13 mouse cellular contexts compared by ENCODE assay signal in the genomic region with DNA sequence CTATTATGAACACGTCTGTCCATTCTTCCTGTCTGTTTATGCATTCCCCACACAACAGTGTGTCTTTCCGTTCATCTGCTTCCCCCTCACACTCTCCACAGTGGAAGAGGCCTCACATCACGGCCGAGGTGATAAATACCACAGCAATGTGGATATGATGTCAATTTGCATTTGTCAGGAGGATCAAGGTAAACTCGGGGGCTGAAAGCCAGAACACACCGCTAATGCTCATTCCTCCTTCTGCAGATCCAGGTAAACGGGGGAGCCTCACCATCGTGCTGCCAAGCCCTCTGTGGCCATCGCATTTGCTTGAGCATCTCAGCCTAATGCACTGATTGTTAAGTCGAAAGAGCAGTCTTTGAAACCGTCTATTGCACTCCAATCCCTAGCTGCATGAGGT. TPM values are rescaled to one million over a fixed set of nuclear protein-coding genes. Genes with fewer than 3 reads are reported as not detected.
DNase-seq lines count a peak whose midpoint lies in the region; ATAC-seq and TF ChIP-seq lines count a peak whose summit lies in the region.
"Had no signal": no experiment of that assay in that cellular context is flagged by ENCODE, and none has a peak within 500 bp of the region (broad histone marks: within the 10 kb centered on the region; RNA-seq: fewer than 3 reads in every experiment).

No protein-coding gene starts in this region.

- peaks cover 24% of the 10 kb centered on the region; the same call in 1 of the 2 replicates for H3K27me3 ChIP-seq in heart, postnatal 0 days (ENCODE audit: control insufficient read depth, insufficient read depth, low read length)
- peaks cover 6% of the 10 kb centered on the region; the same call in 1 of the 2 replicates for H3K27me3 ChIP-seq in forebrain, embryonic 11.5 days (ENCODE audit: control insufficient read depth, insufficient read depth, low read length)
- H3K27me3 ChIP-seq in intestine, postnatal 0 days (replicated peaks; ENCODE audit: control insufficient read depth, insufficient read depth, low read length), result peaks cover 20% of the 10 kb centered on the region
- peaks cover 50% of the 10 kb centered on the region for H3K27me3 ChIP-seq in neural tube, embryonic 12.5 days (replicated peaks)
- H3K27me3 ChIP-seq: CH12.LX had no signal

- no peaks in the 10 kb centered on the region for H3K4me1 ChIP-seq in heart, postnatal 0 days (ENCODE audit: control insufficient read depth, insufficient read depth)
- H3K4me1 ChIP-seq in forebrain, embryonic 11.5 days (replicated peaks; ENCODE audit: control insufficient read depth, insufficient read depth, low read length), result peaks cover 15% of the 10 kb centered on the region; the same call in 1 of the 2 replicates
- no peaks in the 10 kb centered on the region for H3K4me1 ChIP-seq in intestine, postnatal 0 days (replicated peaks; ENCODE audit: control insufficient read depth, insufficient read depth, low read length)
- H3K4me1 ChIP-seq in neural tube, embryonic 12.5 days, result peaks cover 17% of the 10 kb centered on the region; the same call in 1 of the 2 replicates

- no peak overlapping the region for H3K9ac ChIP-seq in heart, postnatal 0 days (replicated peaks; ENCODE audit: low read depth, low read length)
- H3K9ac ChIP-seq in forebrain, embryonic 11.5 days (ENCODE audit: low read length), result peak overlapping the region; percentile 30
- no peak overlapping the region for H3K9ac ChIP-seq in intestine, postnatal 0 days (ENCODE audit: low read depth, low read length)
- H3K9ac ChIP-seq in neural tube, embryonic 12.5 days, result no peak overlapping the region

- no peak overlapping the region for H3K27ac ChIP-seq in heart, postnatal 0 days (ENCODE audit: low read depth)
- H3K27ac ChIP-seq in forebrain, embryonic 11.5 days (ENCODE audit: low read depth, low read length), result no peak overlapping the region; the same call in 1 of the 2 replicates
- H3K27ac ChIP-seq in intestine, postnatal 0 days (ENCODE audit: low read depth, low read length), result no peak overlapping the region
- no peak overlapping the region for H3K27ac ChIP-seq in neural tube, embryonic 12.5 days

- peak overlapping the region; percentile 34 for H3K4me3 ChIP-seq in heart, postnatal 0 days (ENCODE audit: low read depth, low read length)
- peak overlapping the region; percentile 24 for H3K4me3 ChIP-seq in forebrain, embryonic 11.5 days (ENCODE audit: low read depth, low read length)
- H3K4me3 ChIP-seq in intestine, postnatal 0 days (ENCODE audit: low read depth, low read length), result no peak overlapping the region
- peak overlapping the region; percentile 16; the same call in 1 of the 2 replicates for H3K4me3 ChIP-seq in neural tube, embryonic 12.5 days

- H3K9me3 ChIP-seq in heart, postnatal 0 days (replicated peaks; ENCODE audit: control insufficient read depth, low read length), result no peaks in the 10 kb centered on the region
- H3K9me3 ChIP-seq in forebrain, embryonic 11.5 days (ENCODE audit: control insufficient read depth, low read length), result no peaks in the 10 kb centered on the region
- H3K9me3 ChIP-seq in intestine, postnatal 0 days (ENCODE audit: control insufficient read depth), result no peaks in the 10 kb centered on the region
- no peaks in the 10 kb centered on the region for H3K9me3 ChIP-seq in neural tube, embryonic 12.5 days

- no peak for TF ChIP-seq CTCF in heart, postnatal 0 days (IDR thresholded peaks at IDR 0.05; ENCODE audit: low read depth)
- no peak for TF ChIP-seq CTCF in intestine, postnatal 0 days (IDR thresholded peaks at IDR 0.05; ENCODE audit: low read depth)

- DNase-seq in heart, postnatal 0 days (ENCODE audit: low spot score), result no peak
- no peak for DNase-seq in heart, adult 9 months (ENCODE audit: low spot score in 2 of 2)
- DNase-seq in forebrain, embryonic 11.5 days (ENCODE audit: low spot score), result peak; percentile 69
- DNase-seq in urinary bladder, postnatal 14 days (ENCODE audit: low spot score), result no peak
- DNase-seq in T-cell, adult 2 months (ENCODE audit: low spot score), result no peak
- DNase-seq in left cerebral cortex, postnatal 14 days (ENCODE audit: low spot score in 2 of 2), result no peak
- DNase-seq: cerebellum, postnatal 36 days; lung, adult 2 months had no signal

- no peaks in the 10 kb centered on the region for H3K36me3 ChIP-seq in heart, postnatal 0 days (replicated peaks; ENCODE audit: control insufficient read depth, insufficient read depth, low read length)
- no peaks in the 10 kb centered on the region for H3K36me3 ChIP-seq in forebrain, embryonic 11.5 days (ENCODE audit: control insufficient read depth, insufficient read depth, low read length)
- H3K36me3 ChIP-seq in intestine, postnatal 0 days (ENCODE audit: control insufficient read depth, insufficient read depth), result no peaks in the 10 kb centered on the region
- H3K36me3 ChIP-seq in neural tube, embryonic 12.5 days, result no peaks in the 10 kb centered on the region

- no peak for ATAC-seq in heart, postnatal 0 days (ENCODE audit: insufficient read depth, low read depth)
- peak; percentile 72 for ATAC-seq in forebrain, embryonic 11.5 days (replicated peaks; ENCODE audit: low FRiP score)
- no peak for ATAC-seq in intestine, postnatal 0 days
- ATAC-seq in neural tube, embryonic 12.5 days (ENCODE audit: low FRiP score, low read depth), result no peak
- ATAC-seq: inflammation-experienced regulatory T-cells, adult 6 months had no signal

- TF ChIP-seq EP300 in heart, postnatal 0 days (IDR thresholded peaks at IDR 0.05; ENCODE audit: low read depth), result no peak

- intact Hi-C loops in left cerebral cortex, postnatal 14 days (cut with DNase I), result no loop called here

- 19% methylated on average over 11 of the region's 11 CpGs for WGBS in heart, postnatal 0 days
- WGBS in forebrain, embryonic 11.5 days, result under 1% methylated on average over 11 of the region's 11 CpGs
- 17% methylated on average over 11 of the region's 11 CpGs for WGBS in intestine, postnatal 0 days
- WGBS in neural tube, embryonic 12.5 days, result 8% methylated on average over 11 of the region's 11 CpGs

- H3K4me2 ChIP-seq in heart, postnatal 0 days (ENCODE audit: low read depth, low read length), result peak overlapping the region; percentile 57
- peak overlapping the region; percentile 51 for H3K4me2 ChIP-seq in forebrain, embryonic 11.5 days (ENCODE audit: low read depth, low read length, severe bottlenecking)
- peak overlapping the region; percentile 50 for H3K4me2 ChIP-seq in intestine, postnatal 0 days (replicated peaks; ENCODE audit: low read depth)
- H3K4me2 ChIP-seq in neural tube, embryonic 12.5 days (replicated peaks), result peak overlapping the region; percentile 63

RNA-seq across cellular contexts. Expression of gene Gm9376, which starts 56.1 kb away (rescaled TPM):
- total RNA-seq in heart, postnatal 0 days (2014; rRNA removed; ENCODE audit: low replicate concordance), result not detected in 2 replicates
- not detected in 2 replicates for polyA plus RNA-seq in heart, postnatal 0 days (2015; fragmentation: Nextera tagmentation; extraction: Ambion mirVana)
- not detected in 2 replicates for polyA plus RNA-seq in forebrain, embryonic 11.5 days (2014; fragmentation: Nextera tagmentation; extraction: Ambion mirVana)
- polyA plus RNA-seq in intestine, postnatal 0 days (2015; fragmentation: Nextera tagmentation; extraction: Ambion mirVana), result not detected in 2 replicates
- not detected in 2 replicates for polyA plus RNA-seq in neural tube, embryonic 12.5 days (2016; fragmentation: Nextera tagmentation; extraction: Ambion mirVana)
- total RNA-seq in left cerebral cortex, postnatal 14 days (2021), result not detected
- total RNA-seq: adrenal gland, adult 18-20 months; CH12.LX had no signal
- polyA plus RNA-seq: inflammation-experienced regulatory T-cells, adult 6 months; lung, adult 2 months had no signal
